Mouse (Mus musculus) megakaryocyte, embryonic 14.5 days (primary cell): ENCODE data around the gene Trpc1.

Experiments used
- FLI1 ChIP-seq: IDR thresholded peaks from 2 replicates; pipeline ENCODE4 v1.6.1; 2012; ENCODE audit warnings: low read length, inconsistent platforms, mixed read lengths
- GATA1 ChIP-seq: IDR thresholded peaks from 3 replicates; pipeline ENCODE4 v1.6.1; 2012; ENCODE audit warnings: mixed read lengths, low read length, inconsistent platforms, borderline replicate concordance

DNA sequence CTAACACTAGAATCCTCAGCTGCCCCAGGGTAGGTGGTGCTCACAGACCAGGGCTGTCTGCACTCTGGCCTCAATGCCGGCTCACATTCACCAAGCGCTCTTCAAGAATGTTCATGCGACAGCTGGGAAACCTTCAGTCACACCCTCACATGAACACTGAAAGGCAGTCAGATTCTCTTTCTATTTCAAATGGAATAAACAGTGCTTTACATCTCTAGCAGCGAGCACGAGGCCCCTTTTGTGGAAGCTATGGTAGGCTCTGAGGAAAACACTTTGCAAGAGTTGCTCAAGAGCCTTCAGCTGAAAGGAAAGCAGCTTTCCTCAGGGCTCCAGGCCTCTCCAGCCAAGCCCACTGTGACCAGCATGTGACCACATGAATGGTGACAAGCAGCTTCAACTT is 44.8 kb downstream of the Trpc1 start:
- TF ChIP-seq GATA1 (no peak), FLI1 (no peak)
